Mouse (Mus musculus): ENCODE data around the gene Sephs1.

GRCm38 (mm10) chr2:4913949-4914348, 32.6 kb downstream of the Sephs1 start:
- TF ChIP-seq CTCF (IDR thresholded peaks at IDR 0.05; ENCODE audit: borderline replicate concordance, insufficient read depth, low read depth, low read length) (no peak), POLR2A (IDR thresholded peaks at IDR 0.05; ENCODE audit: borderline replicate concordance, insufficient read depth, low read length) (no peak)
